Mouse (Mus musculus) hindlimb bud, embryonic 11.5 days (tissue): ENCODE measurements at regions not wholly inside any gene's neighbourhood (a gene's known extent, or its start where the extent isn't known, plus 50 kb on each side); places are given as distances from the start of the nearest gene placed in this dataset.
"Not testable (repeated sequence)": the region's sequence is repeated elsewhere in the genome, so short reads cannot be mapped to it uniquely, and the experiment has no call there.

Experiments
- DNase-seq: peaks from one replicate; pipeline ENCODE4 v3.0.0-alpha.2; 2012; ENCODE audit warnings: low read depth, low spot score; ENCODE audit errors: extremely low spot score

DNA sequence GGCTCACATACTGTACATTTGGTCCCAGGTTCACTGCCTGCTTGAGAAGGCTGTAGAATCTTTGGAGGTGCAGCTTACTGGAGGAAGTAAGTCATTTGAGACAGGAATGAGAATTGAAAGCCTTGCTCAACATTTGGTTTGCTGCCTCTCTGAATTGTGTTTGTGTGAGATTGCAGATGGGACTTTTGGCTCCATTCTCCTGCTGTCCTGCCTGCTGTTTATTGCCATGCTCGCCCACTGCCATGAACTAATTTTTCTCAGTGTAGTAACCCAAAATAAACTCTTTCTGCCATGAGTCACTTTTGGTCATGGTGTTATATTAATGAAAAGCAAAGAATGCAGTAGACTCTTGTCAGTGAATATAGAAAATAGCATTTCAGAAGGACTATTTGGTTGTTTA is 368.1 kb downstream of the Gm8797 start:
- DNase-seq = no peak

DNA sequence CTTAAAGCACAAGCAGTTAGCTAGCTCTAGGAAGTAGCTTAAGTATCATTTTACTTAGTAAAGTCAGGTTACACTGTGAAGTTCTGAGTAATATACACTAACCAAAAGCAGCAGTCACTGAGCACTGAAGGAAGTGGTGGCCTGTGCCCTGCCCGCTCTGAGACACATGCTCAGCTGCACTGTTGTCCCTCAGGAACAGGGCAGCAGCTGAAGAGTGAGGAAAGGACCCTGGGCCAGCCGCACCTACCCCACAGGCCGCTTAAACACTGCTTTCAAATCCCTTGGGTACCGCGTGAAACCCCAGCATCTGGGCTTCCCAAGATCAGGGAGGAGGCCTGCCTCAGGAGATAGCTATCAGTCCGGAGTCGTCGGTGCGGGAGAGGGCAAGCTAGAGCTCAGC is 385.1 kb downstream of the Gm8797 start:
- not testable (repeated sequence) for DNase-seq

DNA sequence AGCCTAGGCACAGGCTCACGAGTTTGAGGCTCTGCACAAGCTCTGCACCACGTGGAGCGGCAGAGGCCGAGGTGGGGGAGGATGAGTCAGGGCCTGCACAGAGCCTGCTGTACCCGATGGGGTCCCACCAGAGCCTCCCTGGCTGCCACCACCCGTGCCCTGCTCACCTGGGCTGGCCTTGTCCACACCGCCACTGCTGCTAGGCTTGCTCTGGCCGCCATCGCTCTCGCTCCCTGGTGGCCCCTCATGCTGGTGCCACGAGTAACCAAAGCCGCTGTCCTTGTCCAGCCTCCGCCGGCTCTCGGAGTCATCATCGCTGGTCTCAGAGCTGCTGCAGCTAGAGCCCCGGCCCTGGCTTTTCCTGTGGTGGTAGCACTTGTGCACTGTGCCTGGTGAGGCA is 386.8 kb downstream of the Gm8797 start:
- DNase-seq = no peak

DNA sequence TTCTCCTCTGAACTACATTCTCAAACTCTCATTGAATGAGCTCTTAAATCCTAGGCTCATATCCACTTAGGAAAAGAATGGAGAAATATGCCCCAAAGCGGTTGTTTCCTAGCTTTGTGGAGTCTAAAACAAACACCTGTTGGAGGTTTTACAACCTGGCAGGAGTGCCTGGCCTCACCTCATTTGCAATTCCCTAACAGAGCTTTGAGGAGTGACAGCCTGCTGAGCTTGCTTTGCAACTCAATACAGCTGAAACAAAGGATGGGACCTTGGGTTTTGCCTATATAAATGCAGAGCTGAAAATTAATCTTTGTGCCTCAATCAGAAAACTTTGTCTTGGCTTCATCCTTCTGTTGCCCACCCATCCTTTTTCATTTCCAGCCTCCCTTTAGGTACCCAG is 423.2 kb downstream of the Gm8797 start:
- DNase-seq = no peak

DNA sequence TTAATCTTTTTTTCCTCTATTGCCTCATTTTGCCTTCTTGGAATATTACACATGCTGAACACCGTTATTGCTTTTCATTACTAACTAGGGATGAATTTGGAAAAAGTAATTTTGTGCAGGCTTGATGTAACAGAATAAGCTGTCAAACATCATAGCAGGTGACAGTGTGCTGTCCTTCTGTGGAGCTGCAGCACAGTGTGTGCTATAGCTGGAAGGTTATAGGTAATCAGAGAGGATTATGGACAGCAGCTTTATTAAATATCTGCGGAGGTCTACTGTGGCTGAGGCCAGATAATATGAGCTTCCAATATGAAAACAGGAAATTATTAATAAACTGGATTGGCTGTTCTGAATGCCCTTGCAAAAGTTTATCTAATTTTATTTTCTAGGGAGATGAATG is 431.9 kb downstream of the Gm8797 start:
- no peak for DNase-seq

DNA sequence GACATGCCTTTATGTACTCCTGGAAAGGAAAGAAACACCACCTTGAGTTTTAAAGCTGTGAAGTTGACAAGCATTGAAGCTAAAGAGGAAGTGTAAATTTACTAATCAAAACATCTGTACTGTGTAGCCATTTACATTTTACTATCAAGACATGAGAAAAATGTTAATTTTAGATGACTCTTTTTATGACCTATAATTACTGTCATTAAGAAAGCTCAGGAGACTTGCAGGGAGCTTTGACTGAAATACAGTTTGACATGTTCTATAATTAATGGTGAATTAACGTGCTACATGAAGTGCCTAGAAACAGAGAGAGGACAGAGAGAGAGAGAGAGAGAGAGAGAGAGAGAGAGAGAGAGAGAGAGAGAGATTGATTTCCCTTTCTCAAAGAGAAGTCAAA is 432.8 kb downstream of the Gm8797 start:
- DNase-seq = no peak

DNA sequence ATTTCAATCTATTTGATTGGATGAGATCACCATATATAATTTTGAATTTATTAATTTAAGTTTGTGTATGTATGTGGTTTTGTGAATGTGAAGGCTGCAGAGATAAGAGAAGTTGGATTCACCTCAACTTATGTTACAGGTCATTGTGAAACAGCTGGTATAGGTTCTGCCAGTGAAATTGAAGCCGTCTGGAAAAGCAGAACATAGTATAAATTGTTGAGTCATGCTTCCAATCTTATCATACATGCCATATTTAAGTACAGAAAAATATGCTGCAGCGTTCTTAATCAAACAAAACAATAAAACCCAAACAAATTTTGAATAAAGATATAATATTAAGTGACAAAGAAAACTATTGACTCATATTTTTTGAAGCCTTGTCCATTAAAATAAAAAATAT is 415.6 kb downstream of the 1700008P02Rik start:
- no peak for DNase-seq

DNA sequence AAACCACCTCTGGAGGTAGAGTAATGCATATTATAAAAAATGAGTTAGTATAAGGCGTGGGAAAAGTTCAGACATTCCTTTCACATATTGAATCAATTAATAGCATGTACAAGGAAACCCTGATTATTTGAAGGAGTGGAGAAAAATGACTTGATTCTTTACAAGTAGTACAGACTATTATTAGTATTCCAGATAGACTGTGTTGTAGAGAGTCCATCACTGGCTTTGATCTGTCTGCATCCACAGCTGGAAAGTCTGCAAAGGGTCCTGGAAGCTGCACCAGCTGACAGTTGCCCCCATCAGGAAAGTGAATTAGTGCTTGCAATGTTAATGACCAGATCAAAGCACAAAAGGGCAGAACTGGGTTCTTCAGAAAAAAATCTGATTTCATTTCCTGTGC is 391.6 kb downstream of the 1700008P02Rik start:
- DNase-seq = no peak
